Mouse (Mus musculus) cerebellum, adult 11 months (tissue): Measurements from ENCODE around the gene Galnt13.
"Not testable (repeated sequence)": the region's sequence is repeated elsewhere in the genome, so short reads cannot be mapped to it uniquely, and the experiment has no call there.

ENCODE experiments used
- DNase-seq: peaks from one replicate; pipeline ENCODE4 v3.0.0; 2022

Galnt13 gene

DNA sequence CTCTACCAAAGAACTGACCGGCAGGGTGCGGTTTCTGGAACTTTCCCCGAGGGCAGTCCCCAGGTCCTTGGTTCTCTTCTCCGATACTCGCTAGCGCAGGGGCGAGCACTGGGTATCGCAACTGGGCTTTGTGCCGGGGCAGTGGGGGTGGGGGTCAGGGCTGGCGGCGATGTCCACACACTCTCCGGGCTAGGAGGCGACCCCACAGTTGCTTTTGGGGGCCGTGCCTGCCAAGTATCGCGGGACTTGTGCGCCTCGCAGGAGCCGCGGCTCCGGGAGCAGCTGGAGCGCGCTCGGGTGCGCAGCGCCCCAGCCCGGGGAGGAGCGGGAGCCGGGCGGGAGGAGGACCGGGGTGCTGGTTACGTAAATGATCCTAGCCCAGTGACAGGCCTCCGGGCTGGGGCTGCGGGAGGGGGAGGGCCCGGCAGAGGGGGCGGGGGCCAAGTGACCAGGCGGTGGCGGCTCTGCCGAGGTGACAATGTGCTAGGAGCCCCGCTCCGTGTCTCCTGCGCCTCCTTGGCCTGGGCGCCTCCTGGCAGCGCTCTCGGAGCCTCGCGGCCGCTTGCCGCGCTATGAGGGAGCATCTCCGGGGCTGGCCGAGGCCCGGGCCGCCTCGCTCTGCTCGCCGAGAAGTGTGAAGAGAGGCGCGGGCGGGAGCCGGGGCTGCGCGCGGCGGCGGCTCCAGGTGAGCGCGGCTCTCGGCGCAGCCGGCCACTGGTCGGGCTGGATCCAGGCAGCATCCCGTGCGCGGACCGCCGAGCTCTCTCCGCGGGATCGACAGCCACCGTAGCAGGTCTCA lies at the start of gene Galnt13:
Gene Galnt13, plus strand, starts transcription at position 381 of the 799 bp plus-strand sequence.
- DNase-seq: peak; percentile 92

DNA sequence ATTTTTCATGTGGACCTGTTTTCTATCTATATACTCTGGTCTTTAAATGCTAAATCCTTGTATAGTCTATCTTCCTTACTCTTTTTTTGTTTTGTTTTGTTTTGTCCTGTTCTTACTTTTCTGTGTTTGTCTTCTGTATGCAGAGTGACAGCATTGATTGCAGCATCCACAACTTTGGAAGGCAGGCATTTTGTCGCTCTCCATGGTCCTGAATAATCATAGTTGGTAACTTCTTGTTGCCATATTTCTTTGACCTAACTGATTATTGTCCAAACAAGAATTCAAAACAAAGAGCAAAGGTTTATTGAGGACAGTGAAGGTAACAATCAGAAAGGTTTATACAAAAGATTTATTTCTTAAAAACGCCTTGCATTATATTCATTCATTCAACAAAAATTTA lies 5.1 kb upstream of the Galnt13 start:
- no peak for DNase-seq

DNA sequence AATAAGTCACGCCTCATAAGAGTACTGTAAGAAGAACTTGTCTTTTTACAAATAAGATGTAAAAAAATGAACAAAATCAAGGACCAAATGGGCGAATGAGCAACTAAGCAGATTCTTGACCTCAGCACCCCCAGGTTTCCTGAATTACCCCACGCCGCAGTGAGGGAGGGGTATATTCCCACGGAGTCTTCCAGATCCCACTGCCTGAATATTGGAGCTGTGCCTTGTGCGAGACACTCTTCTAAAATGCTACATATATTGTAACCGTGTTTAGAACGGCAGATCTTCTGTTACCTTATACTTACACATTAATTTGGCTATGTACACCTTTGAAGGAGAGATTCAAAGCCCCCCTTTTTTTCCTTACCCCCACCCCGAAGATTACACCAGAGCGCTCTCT lies 737 bp upstream of the Galnt13 start:
- DNase-seq: peak; percentile 29

DNA sequence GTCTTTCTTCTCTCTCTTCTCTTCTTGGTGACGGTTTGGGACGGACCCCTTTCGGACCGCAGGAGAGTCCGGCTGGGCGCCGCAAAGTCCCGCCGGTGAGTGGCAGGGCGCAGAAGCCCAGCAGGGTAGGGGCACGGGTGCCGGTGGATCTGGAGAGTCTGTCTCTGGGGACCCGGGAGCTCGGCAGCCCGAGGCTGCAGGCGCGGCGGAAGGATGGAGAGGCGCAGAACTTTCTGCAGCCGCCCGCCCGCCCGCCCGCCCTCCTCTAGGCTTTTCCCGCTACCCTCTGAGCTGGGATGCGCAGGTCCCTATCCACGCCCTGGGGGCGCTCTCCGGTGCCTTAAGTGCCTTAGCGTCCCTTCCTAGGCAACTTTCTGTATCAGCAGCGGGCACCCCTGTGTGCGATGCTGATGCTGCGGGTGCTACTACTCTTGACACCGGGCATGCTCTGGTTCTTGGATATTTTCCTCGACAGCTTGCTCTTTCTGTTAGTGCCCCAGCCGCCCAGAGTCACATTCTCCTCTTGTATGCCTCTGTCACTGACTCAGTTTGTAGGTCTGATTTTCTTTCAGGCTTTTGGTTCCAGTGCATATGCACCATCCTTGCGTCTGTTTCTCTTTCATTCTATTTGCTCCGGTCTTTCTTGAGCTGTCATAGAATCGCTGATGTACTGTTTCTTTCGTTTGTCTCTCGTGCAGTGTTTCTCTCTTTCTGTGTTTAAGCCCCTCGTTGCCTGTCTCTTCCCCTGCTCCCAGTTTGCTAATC lies 801 bp downstream of the Galnt13 start:
- DNase-seq: peak; percentile 68

DNA sequence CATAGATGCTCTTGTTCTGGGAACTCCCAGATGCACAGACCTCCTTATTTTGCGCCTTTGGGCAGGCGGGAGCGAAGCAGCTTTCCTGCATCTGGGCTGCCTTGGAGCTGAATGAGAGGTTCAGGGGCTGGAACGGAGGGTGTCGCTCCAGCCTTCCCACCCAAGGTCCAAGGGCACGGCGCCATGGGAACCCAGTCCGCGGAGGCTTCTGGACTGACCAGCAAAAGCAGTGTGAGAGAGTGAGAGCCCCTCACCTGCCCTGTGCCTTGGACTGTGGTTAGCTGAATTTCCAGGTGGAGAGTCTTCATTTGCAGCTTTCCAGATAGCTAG lies 1.3 kb downstream of the Galnt13 start:
- peak; percentile 59 for DNase-seq

DNA sequence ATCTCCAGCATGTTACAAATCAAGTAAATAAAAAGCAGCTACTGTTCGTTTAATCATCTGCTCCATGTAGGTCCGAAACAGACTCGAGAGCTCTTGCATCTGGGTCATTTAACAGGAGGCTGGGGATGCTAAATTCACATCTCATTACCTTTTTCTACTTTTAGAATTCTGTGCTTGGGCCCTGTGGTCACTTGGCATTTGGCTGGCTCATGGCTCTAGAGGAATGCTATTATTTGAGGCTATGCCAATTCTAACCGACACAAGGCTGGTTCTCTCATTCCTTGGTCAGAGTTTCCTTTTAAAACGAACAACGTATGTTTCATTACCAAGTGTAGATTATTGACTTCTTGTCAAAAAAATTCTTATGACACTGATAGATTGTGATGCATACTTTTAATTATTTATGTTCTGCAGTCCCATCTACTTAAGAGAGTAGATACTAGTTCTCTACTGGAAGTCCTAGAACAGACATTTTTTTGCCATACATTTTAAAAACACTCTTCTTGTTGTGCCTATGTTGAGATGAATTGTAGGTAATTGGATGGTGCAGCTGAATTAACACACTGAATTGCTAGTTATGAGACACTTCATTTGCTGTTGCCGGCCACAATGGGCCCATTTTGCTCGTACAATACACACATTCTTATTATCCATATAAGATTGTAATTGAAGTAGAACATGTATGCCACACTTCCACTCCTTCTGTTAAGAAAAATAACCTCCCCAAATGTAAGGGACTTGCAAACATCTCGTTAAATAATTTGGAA lies 6.8 kb downstream of the Galnt13 start:
- DNase-seq: peak; percentile 67

DNA sequence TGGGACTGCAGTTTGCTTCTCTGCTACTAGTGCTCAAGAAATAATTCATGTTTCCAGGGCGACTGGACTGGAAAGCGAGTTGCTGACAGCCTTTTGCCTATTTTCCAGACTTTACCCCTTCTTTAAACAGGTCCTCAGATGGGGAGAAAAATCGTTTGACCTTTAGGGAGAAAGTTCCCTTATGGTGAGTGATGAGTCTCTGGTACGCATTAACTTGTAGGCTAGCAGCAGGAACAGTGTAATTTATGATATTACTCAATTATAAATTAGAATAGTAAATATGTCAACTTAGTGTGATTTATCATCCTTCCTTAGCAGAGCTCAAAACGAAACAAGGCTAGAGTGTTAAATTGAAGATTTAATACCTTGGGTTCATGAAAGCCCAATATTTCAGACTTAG lies 47.3 kb downstream of the Galnt13 start:
- no peak for DNase-seq

DNA sequence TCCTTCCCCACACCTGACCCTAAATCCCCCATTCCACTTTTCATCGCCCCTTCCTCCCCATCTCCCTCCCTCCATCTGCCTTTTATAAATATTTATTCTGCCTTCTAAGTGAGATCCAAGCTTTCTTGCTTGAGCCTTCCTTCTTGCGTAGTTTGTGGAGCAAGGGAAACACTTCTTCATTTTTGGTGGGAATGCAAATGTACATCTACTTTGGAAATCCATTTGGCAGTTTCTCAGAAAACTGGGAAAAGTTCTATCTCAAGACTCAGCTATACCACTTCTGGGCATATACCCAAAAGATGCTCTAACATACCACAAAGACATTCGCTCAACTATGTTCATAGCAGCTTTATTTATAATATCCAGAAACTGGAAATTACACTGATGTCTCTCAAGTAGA lies 86.9 kb downstream of the Galnt13 start:
- no peak for DNase-seq

DNA sequence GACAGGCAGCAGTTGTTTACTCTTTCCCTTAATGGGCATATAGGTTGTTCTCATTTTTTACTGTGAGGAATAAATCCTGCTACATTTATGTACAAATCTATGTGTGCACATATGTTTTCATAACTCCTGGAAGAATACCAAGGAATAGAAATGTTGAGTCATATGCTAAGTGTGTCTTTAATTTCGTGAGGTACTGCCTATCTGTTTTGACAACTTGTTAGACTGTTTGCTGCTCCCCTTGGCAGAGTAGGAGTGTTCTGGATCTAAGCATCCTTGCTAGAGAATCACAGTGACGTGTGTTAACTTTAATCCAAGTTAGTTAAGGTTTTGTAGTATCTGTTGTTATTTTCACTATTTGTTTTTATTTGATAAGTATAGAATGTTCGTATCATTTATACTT lies 91.0 kb downstream of the Galnt13 start:
- no peak for DNase-seq

DNA sequence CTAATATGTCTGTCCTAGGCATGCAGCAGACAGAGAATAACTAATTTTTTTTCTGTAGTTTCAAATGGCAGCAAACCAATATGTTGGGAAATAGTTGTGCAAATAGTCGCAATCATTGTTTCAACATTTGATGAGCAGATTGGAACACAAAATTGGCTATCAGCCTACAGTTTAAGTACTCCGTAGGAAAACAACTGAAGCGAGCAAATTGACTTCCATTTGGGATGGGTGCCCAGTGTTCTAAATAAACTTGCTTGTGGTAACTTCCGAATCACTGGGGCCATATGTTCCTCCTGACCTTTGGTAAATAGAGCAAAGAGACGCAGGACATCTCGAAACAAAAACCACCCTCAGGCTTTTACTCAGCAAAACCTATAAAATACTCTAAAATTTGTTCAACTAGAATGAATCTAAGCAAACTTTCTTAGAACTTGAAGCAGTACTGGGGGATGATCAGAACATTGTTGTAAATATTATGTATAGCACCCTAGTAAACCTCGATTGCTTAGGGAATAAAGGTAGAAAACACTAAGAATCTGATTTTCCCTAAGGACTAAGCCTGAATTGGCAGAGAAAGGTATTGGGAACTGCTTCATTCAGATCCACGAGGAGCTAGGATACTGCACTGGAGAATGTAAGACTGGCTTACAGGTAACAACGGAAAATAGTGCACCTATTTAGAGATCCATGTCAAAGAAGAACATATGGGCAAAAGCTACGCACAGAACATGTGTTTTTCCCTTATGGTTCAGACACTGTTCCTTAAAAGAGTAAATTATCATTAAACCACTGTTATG lies 122.4 kb downstream of the Galnt13 start:
- peak; percentile 74 for DNase-seq

DNA sequence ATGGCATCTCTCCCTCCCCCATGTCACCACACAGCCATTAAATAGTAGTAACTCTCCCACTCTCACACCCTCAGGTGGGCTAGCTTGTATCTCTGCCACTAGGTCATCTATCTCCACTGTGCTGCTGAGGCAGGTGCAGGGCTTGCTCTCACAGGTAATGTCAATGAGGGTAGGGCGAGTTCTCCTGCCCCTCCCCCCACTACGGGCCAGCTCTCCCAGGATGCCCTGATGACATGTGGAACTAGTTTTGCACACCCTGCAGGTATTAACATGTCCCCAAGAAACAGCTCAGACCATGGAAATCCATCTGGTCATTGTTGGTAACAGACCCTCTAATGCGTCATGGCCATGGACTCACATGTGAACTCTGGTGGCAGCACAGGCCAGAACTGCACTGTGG lies 129.0 kb downstream of the Galnt13 start:
- no peak for DNase-seq

DNA sequence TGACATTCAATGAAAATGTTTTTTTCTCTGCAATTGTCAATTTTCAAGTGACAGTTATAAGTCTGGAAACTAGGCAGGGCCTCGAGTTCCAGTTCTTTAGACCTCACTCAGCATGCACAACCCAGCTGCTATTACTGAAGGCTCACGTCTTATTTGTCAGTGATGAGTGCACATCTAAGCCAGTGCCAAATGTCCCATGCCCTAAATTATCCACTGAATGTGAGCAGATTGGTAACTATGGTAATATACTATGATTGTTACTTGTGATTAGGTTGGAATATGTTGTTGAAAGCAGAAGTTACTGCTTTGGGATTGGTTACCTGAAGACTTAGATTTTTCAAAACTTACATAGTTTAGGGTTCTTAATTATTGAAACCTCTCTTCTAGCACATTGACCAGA lies 131.1 kb downstream of the Galnt13 start:
- no peak for DNase-seq

DNA sequence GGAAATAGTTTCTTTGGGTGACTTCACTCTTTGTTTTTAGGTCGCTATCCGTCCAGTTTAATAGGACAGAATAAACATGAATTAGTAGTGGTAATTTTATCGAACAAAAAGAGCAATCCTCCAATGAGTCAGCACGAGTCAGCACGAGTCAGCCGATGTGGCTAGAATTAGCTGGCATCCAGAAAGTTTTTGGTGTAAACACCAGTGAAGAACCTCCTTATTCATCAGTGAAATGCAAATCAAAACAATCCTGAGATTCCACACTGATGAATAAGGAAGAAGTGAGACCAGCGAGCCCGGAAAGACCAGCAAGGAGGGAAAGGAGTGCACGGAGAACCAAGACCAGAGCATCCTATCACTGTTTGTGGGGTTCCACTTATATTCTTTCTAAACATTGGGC lies 131.5 kb downstream of the Galnt13 start:
- DNase-seq: no peak

DNA sequence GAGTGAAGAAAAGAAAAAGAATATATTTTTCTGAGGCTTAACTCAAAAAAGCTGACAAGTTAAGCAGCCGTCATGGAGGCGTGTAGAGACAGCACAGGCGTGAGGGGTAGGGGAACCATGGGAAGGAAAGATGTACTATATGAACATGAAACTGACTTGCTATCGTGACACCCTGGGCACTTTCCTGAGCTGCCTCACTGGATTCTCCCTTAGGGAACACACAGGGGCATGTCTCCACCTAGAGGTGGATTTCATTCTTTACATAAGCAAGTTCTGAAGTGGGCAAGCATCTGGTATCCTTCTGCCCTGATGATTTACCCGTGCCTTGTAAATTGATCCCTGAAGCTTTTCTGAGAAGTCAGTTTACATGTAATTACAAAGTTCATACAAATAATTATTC lies 277.7 kb downstream of the Galnt13 start:
- not testable (repeated sequence) for DNase-seq

DNA sequence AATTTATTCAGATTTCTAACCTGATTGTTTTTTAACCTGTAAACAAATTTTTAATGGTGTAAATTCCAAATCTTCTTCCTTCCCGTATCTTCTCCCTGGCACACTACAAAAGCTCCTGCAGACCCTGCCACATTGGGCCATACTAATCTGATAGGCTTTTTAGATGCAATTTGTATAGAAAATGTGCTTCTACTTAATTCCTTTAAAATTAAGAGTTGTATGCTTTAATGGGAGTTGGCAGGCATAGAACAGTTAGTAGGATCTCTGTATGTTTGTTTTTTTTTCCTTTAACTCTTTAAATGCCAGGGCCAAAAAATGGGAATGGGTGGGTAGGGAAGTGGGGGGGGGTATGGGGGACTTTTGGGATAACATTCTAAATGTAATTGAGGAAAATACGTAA lies 315.1 kb downstream of the Galnt13 start:
- no peak for DNase-seq

DNA sequence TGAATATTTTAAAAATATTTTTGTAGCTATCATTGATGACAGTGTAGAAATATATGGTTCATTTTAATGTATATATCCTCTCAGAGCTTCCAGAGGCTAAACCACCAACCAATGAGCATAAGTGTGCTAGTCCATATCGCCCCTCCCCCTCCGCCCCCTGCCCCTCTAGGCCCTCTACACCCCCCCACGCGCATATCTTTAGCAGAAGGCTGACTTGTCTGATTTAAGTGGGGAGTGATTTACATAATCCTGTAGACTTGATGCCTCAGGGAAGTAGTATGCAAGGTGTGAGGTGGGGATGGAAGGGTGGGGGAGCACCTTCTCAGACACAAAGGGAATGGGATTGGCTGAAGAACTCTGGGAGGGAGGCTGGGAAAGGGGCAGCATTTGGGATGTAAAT lies 323.7 kb downstream of the Galnt13 start:
- DNase-seq: no peak

DNA sequence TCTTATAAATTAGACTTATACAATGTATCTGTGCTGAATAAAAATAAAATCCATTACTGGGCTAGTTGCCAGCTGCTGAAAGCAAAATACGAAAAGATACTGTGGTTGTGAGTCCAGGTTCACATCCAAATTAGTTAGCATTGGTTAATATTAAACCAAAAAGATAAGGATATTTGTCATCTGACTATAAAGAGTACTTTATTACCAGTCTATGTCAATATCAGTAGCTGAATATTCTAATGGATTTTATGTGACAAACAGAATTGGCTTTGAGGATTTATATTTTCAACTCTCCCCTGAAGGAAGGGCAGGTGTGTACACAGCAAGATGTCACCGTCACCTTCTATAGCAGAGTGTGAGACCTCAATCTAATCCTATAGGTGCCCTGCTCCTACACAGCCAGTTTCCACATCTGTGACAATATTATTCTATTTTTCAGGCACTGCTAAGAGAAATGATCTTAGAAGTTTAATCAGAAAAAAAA lies 342.7 kb downstream of the Galnt13 start:
- no peak for DNase-seq

DNA sequence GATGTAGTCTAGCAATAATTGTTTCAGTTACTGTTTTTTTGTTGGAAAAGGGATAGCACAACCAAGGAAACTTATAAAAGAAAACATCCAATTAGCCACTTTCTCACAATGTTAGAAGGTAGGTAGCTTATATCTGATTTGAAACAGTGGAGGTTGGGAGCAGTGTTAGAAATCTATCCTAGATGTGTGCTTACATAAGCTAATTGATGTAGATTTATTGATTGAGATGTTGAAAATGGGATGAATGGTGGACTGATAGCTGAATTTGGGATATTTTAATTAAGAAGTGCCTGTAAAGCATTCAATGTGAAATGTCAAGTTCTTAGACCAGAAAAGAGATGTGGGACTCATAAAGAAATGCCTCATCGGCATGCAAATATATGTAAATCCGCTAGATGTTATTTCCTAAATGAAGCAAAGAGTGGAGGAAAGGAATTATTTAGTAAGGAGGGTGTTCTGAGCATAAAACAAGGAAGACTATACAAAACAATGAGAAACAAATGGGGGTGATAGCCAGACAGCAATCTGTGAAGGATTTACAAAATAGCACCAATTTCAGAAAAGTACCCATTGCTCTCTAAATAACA lies 377.6 kb downstream of the Galnt13 start:
- DNase-seq: no peak

DNA sequence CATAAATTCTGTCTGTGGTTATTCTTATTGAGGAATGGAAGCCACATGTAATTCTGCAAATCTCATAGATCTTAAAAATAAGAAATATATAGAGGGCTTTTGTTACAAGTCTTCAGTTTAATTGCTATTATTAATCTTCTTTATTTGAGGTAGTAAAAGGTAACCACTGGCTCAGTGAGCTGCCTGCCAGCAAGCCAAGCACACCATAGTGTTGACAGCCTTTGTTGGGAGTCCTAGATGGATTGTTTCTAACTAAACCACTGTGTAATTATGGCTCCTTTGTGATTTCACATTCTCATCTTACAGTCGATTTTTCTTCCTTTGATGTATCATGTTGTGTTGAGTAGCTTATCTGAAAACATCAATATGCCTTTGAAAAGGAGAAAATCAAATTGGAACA lies 405.1 kb downstream of the Galnt13 start:
- DNase-seq: no peak

DNA sequence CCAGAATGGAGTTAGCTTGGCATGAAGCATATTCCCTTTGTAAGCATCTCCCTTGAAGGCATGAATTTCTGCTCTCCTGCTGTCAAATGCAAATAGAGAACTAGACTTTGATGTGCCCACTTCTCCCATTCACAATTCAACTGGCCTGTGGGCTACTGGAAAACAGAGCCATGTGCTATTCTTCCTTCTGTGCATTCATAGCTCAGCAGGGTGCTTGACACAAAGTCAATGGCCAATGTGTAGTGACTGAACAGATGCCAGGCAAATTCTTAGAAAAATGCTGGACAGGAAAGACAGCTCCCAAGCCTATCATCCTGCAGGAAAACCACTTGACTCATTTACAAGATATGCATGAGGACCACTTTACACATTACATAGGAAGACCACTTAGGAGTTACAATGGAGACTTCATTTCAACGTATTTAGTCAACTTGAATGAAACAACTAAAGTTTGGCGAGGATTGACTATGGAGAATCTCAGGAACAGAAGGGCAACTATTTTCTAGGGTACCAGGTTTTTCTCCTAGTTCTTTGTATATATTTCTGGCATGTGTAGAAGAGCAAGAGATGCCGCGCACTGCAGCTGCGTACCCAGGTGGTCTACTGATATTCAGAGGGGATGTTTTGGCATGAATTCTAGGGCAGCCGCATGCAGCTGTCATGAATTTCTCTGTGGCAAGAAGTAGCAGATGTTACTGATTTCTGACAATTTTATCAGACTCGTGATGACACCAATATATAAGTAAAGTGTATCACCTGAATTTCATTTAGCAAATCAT lies 470.4 kb downstream of the Galnt13 start:
- peak; percentile 49 for DNase-seq

DNA sequence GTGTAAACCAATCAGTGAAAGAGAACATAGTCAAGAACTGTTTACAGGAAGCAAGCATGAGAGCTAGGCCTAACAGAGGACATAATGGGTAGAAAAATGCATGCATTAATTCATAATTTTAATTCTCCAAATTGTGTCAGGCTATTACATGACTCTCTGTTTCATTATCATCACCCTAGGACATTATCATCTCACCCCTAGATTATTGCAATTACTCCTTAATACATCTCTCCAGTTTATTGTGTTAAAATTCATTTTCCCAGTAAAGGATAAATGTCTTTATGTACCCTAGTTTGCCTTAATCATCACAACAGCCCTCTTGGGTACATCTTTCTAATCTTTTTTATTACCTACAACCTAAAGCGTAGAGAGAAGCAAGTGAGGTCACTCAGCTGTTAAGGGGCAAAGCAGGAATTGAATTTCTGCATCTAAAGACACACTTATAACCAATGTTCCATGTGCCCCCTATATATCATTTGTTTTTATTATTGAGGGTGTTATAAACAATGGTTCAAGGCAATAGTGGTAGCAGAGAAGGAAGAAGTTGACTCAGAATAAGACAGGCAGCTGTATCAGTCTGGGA lies 479.1 kb downstream of the Galnt13 start:
- no peak for DNase-seq
